Mouse (Mus musculus) MEL (cell line): ENCODE data around the gene Nectin2. TPM values are rescaled to one million over a fixed set of nuclear protein-coding genes. Genes with fewer than 3 reads are reported as not detected.

ENCODE experiments used
- DNase-seq: peaks from one replicate; pipeline ENCODE4 v3.0.0; 2011; ENCODE audit warnings: low read depth, low spot score
- H3K27ac ChIP-seq: 2 replicates; pipeline ENCODE4 v1.5.1; 2012; ENCODE audit warnings: low read depth, mild to moderate bottlenecking, control low read depth, low read length, moderate library complexity; ENCODE audit not compliant: control insufficient read depth
- H3K27me3 ChIP-seq, 2 experiments: fragments of 150-350 bp in 1 of 2; sonication (generic) in 1 of 2; 2 replicates each; pipeline ENCODE4 v1.6.1; 2012; ENCODE audit warnings: low read length in 2 of 2, mild to moderate bottlenecking in 2 of 2, improper control_type of control experiment in 1 of 2, moderate library complexity in 1 of 2; ENCODE audit not compliant: insufficient read depth in 2 of 2, control insufficient read depth in 1 of 2
- H3K36me3 ChIP-seq, 2 experiments: 2 replicates each; pipeline ENCODE4 v1.6.1; 2012 to 2014; ENCODE audit warnings: low read length in 2 of 2, improper control_type of control experiment in 1 of 2, inconsistent platforms in 1 of 2, mild to moderate bottlenecking in 1 of 2; ENCODE audit not compliant: insufficient read depth in 2 of 2, control insufficient read depth in 1 of 2
- H3K4me1 ChIP-seq, 2 experiments: fragments of 150-350 bp in 1 of 2; sonication (generic) in 1 of 2; 2 replicates each; pipeline ENCODE4 v1.6.1; 2012; ENCODE audit warnings: low read length in 2 of 2, improper control_type of control experiment in 1 of 2, mild to moderate bottlenecking in 1 of 2; ENCODE audit not compliant: insufficient read depth in 2 of 2, control insufficient read depth in 1 of 2
- H3K4me3 ChIP-seq, 2 experiments: fragments of 150-350 bp in 1 of 2; sonication (generic) in 1 of 2; 2 replicates each; pipeline ENCODE4 v1.5.1; 2012; ENCODE audit warnings: low read depth in 2 of 2, low read length in 2 of 2, mild to moderate bottlenecking in 2 of 2, moderate library complexity in 2 of 2, control low read depth in 1 of 2, improper control_type of control experiment in 1 of 2; ENCODE audit not compliant: control insufficient read depth in 1 of 2, insufficient read depth in 1 of 2
- H3K79me2 ChIP-seq: 2 replicates; pipeline ENCODE4 v1.6.1; 2012; ENCODE audit warnings: mild to moderate bottlenecking, low read length, moderate library complexity; ENCODE audit not compliant: control insufficient read depth, poor library complexity, insufficient read depth
- H3K9ac ChIP-seq: 2 replicates; pipeline ENCODE4 v1.6.1; 2012; ENCODE audit warnings: low read depth, mild to moderate bottlenecking, control low read depth, low read length, moderate library complexity; ENCODE audit not compliant: control insufficient read depth, poor library complexity, severe bottlenecking
- H3K9me3 ChIP-seq: fragments of 150-350 bp; sonication (generic); replicated peaks from 2 replicates; pipeline ENCODE4 v1.6.1; 2012; ENCODE audit warnings: mild to moderate bottlenecking, low read length, improper control_type of control experiment, moderate library complexity; ENCODE audit not compliant: insufficient read depth
- CTCF ChIP-seq, 3 experiments: IDR thresholded peaks in 2 of 3; conservative IDR thresholded peaks in 1 of 3; 2 replicates each; pipeline ENCODE4 v1.5.1; 2011 to 2012; ENCODE audit warnings: low read length in 3 of 3, low read depth in 2 of 3, mild to moderate bottlenecking in 2 of 3, improper control_type of control experiment in 1 of 3, inconsistent platforms in 1 of 3, mixed read lengths in 1 of 3, moderate library complexity in 1 of 3; ENCODE audit not compliant: control insufficient read depth in 1 of 3, insufficient read depth in 1 of 3, poor library complexity in 1 of 3, severe bottlenecking in 1 of 3
- GATA1 ChIP-seq: IDR thresholded peaks from 2 replicates; pipeline ENCODE4 v1.6.1; 2011; ENCODE audit warnings: low read depth, low read length, improper control_type of control experiment
- RAD21 ChIP-seq: IDR thresholded peaks from 2 replicates; pipeline ENCODE4 v1.6.1; 2011; ENCODE audit warnings: mild to moderate bottlenecking, low read depth, low read length, improper control_type of control experiment
- SMC3 ChIP-seq: IDR thresholded peaks from 2 replicates; pipeline ENCODE4 v1.6.1; 2011; ENCODE audit warnings: low read depth, low read length, improper control_type of control experiment
- TAL1 ChIP-seq: IDR thresholded peaks from 2 replicates; pipeline ENCODE4 v1.6.1; 2012; ENCODE audit warnings: mild to moderate bottlenecking, inconsistent platforms, low read length, moderate library complexity, mixed read lengths
- TBP ChIP-seq: IDR thresholded peaks from 2 replicates; pipeline ENCODE4 v1.8.0; 2011; ENCODE audit warnings: low read depth, low read length, improper control_type of control experiment
- UBTF ChIP-seq: IDR thresholded peaks from 2 replicates; pipeline ENCODE4 v1.6.1; 2012; ENCODE audit warnings: low read depth, mild to moderate bottlenecking, inconsistent platforms, low read length, improper control_type of control experiment, moderate library complexity, borderline replicate concordance; ENCODE audit not compliant: insufficient read depth
- USF1 ChIP-seq: IDR thresholded peaks from 2 replicates; pipeline ENCODE4 v1.6.1; 2014; ENCODE audit warnings: low read depth, mild to moderate bottlenecking, inconsistent platforms, low read length, improper control_type of control experiment, moderate library complexity
- polyA plus RNA-seq, 2 experiments: library from polyadenylated mRNA; stranded (reverse) in 1 of 2; unstranded in 1 of 2; fragments of >175 nt in 1 of 2; fragments of >200 nt in 1 of 2; gene quantifications; 2 replicates each; pipeline versions ENCODE4 v1.2.1 to v1.2.4; 2012; ENCODE audit warnings: low replicate concordance in 2 of 2, low read depth in 1 of 2; ENCODE audit not compliant: insufficient read length in 2 of 2, insufficient read depth in 1 of 2, missing spikeins in 1 of 2
- total RNA-seq: library from RNA; depleted of rRNA; stranded (reverse); fragments of 300-350 nt; gene quantifications from 2 replicates; pipeline ENCODE4 v1.2.3, GENCODE M21; 2012

The Nectin2 gene
- total and polyA plus RNA-seq, 3 experiments, result 6.9 to 25.6 TPM; not detected in 1

- H3K4me1 ChIP-seq, result peaks cover 2 to 7% of the 10 kb centered on the region in 2 experiments
- H3K36me3 ChIP-seq, result peaks cover 0 to 3% of the 10 kb centered on the region in 2 experiments; a peak in 2 of 4 replicates
- H3K9me3 ChIP-seq, result no peaks in the 10 kb centered on the region
- no peaks in the 10 kb centered on the region for H3K79me2 ChIP-seq
- no peak overlapping the region for H3K4me3 ChIP-seq
- no peak overlapping the region for H3K9ac ChIP-seq
- no peaks in the 10 kb centered on the region for H3K27me3 ChIP-seq
- TF ChIP-seq TBP (no peak), TAL1 (no peak), GATA1 (no peak)
- no peak overlapping the region for H3K27ac ChIP-seq
- DNase-seq, result no peak
Observed at GRCm38 (mm10) chr7:19758623-19759022, 8.3 kb upstream of the Nectin2 start.

GRCm38 (mm10) chr7:19755851-19756786 lies 5.8 kb upstream of the Nectin2 start:
- no peaks in the 10 kb centered on the region for H3K79me2 ChIP-seq
- TF ChIP-seq UBTF (no peak), USF1 (peak; percentile 54; the same call in 1 of the 2 replicates)
- no peak overlapping the region for H3K9ac ChIP-seq
- H3K9me3 ChIP-seq, result no peaks in the 10 kb centered on the region
- no peak for DNase-seq
- H3K27me3 ChIP-seq, result no peaks in the 10 kb centered on the region
- H3K27ac ChIP-seq, result no peak overlapping the region
- H3K4me1 ChIP-seq, result peaks cover 3 to 14% of the 10 kb centered on the region in 2 experiments
- H3K4me3 ChIP-seq, result no peak overlapping the region
- H3K36me3 ChIP-seq, result peaks cover 0 to 6% of the 10 kb centered on the region in 2 experiments; a peak in 2 of 4 replicates

- H3K4me3 ChIP-seq, result no peak overlapping the region
- H3K9me3 ChIP-seq, result no peaks in the 10 kb centered on the region
- no peak overlapping the region for H3K27ac ChIP-seq
- no peaks in the 10 kb centered on the region for H3K79me2 ChIP-seq
- H3K27me3 ChIP-seq, result no peaks in the 10 kb centered on the region
- H3K4me1 ChIP-seq, result peaks cover 9 to 21% of the 10 kb centered on the region in 2 experiments; a peak in 3 of 4 replicates
- DNase-seq, result no peak
- H3K36me3 ChIP-seq, result peaks cover 0 to 11% of the 10 kb centered on the region in 2 experiments; a peak in 2 of 4 replicates
- TF ChIP-seq CTCF (IDR thresholded peaks at IDR 0.05 in 2 of 3, conservative IDR thresholded peaks at IDR 0.05 in 1 of 3; ENCODE audit: control insufficient read depth in 1 of 3, insufficient read depth in 1 of 3, low read depth in 2 of 3, low read length in 3 of 3, poor library complexity in 1 of 3, severe bottlenecking in 1 of 3) (peak; percentile 11 to 50 (median 43); a peak in 4 of 6 replicates), SMC3 (peak; percentile 24; the same call in 1 of the 2 replicates), TBP (no peak), RAD21 (no peak; the same call in 1 of the 2 replicates)
- TF ChIP-seq, all 39 proteins: peak for 2
- no peak overlapping the region for H3K9ac ChIP-seq
Observed at GRCm38 (mm10) chr7:19755008-19755407, 4.7 kb upstream of the Nectin2 start.
